8 mouse cellular contexts compared by ENCODE assay signal in the genomic region with DNA sequence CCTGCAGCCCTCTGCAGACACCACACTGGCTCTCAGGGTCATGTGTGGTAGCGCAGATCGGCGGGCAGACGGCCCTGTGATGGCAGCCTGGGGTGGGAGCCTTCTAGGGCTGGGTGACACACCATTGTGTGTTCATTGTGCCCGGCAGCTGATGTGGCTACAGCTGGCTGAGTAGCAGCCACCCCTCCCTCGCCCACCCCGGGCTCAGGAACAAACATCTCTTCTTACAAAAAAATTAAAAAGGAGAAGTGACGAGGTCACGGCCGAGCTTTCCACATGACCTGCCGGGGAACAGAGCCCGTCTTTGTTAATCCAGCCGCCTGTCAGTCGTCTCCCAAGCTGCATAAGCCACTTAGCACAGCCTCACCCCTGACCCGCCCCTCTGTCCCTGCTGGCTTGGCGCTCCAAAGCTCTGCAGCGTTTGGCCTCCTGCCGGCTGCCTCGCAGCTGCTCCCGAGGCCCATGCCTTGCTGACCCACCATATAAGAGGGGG.
DNase-seq lines count a peak whose midpoint lies in the region; ATAC-seq and TF ChIP-seq lines count a peak whose summit lies in the region.

No protein-coding gene starts in this region.

- no peak for ATAC-seq in heart, embryonic 13.5 days (ENCODE audit: extremely low read depth, insufficient number of reproducible peaks, low FRiP score, low TSS enrichment)
- ATAC-seq in kidney, postnatal 0 days (replicated peaks; ENCODE audit: low FRiP score, low read depth) = peak; percentile 26; the same call in 1 of the 2 replicates
- peak; percentile 76 for ATAC-seq in lung, embryonic 15.5 days (ENCODE audit: borderline replicate concordance, extremely low read depth, low FRiP score, low TSS enrichment)
- ATAC-seq in neural tube, embryonic 15.5 days (ENCODE audit: low FRiP score) = no peak

- H3K4me2 ChIP-seq in heart, embryonic 13.5 days = peak overlapping the region; percentile 33
- no peak overlapping the region; the same call in 1 of the 2 replicates for H3K4me2 ChIP-seq in kidney, postnatal 0 days (ENCODE audit: low read length)
- H3K4me2 ChIP-seq in lung, embryonic 15.5 days = peak overlapping the region; percentile 16
- no peak overlapping the region; the same call in 1 of the 2 replicates for H3K4me2 ChIP-seq in neural tube, embryonic 15.5 days

- H3K36me3 ChIP-seq in heart, embryonic 13.5 days = no peaks in the 10 kb centered on the region
- H3K36me3 ChIP-seq in kidney, postnatal 0 days (ENCODE audit: insufficient read depth, low read length) = no peaks in the 10 kb centered on the region
- no peaks in the 10 kb centered on the region for H3K36me3 ChIP-seq in lung, embryonic 15.5 days
- H3K36me3 ChIP-seq in neural tube, embryonic 15.5 days = no peaks in the 10 kb centered on the region

- 10% methylated on average over 20 of the region's 20 CpGs for WGBS in heart, embryonic 13.5 days
- WGBS in kidney, postnatal 0 days = 11% methylated on average over 20 of the region's 20 CpGs
- WGBS in lung, embryonic 15.5 days = 12% methylated on average over 20 of the region's 20 CpGs
- 5% methylated on average over 20 of the region's 20 CpGs for WGBS in neural tube, embryonic 15.5 days

- no peaks in the 10 kb centered on the region for H3K9me3 ChIP-seq in heart, embryonic 13.5 days
- H3K9me3 ChIP-seq in kidney, postnatal 0 days (replicated peaks; ENCODE audit: low read length) = no peaks in the 10 kb centered on the region
- H3K9me3 ChIP-seq in lung, embryonic 15.5 days = no peaks in the 10 kb centered on the region
- H3K9me3 ChIP-seq in neural tube, embryonic 15.5 days (replicated peaks) = no peaks in the 10 kb centered on the region

- peak overlapping the region; percentile 64 for H3K9ac ChIP-seq in heart, embryonic 13.5 days
- 0 out of 2 replicates have a peak overlapping the region, but pooled peaks have one; percentile 42 for H3K9ac ChIP-seq in kidney, postnatal 0 days (ENCODE audit: low read depth, low read length)
- H3K9ac ChIP-seq in lung, embryonic 15.5 days = no peak overlapping the region
- H3K9ac ChIP-seq in neural tube, embryonic 15.5 days (replicated peaks) = no peak overlapping the region

- peaks cover 46% of the 10 kb centered on the region for H3K4me1 ChIP-seq in heart, embryonic 13.5 days
- peaks cover 25% of the 10 kb centered on the region for H3K4me1 ChIP-seq in kidney, postnatal 0 days (replicated peaks; ENCODE audit: insufficient read depth, low read length)
- H3K4me1 ChIP-seq in lung, embryonic 15.5 days = peaks cover 45% of the 10 kb centered on the region
- peaks cover 40% of the 10 kb centered on the region for H3K4me1 ChIP-seq in neural tube, embryonic 15.5 days

- 0 out of 2 replicates have a peak, but pooled peaks have one; percentile 5 for TF ChIP-seq CTCF in kidney, postnatal 0 days (IDR thresholded peaks at IDR 0.05; ENCODE audit: low read depth)

- H3K27me3 ChIP-seq in heart, embryonic 13.5 days (replicated peaks) = no peaks in the 10 kb centered on the region
- no peaks in the 10 kb centered on the region for H3K27me3 ChIP-seq in kidney, postnatal 0 days (ENCODE audit: insufficient read depth, low read length)
- no peaks in the 10 kb centered on the region for H3K27me3 ChIP-seq in lung, embryonic 15.5 days
- H3K27me3 ChIP-seq in neural tube, embryonic 15.5 days (replicated peaks) = no peaks in the 10 kb centered on the region

- intact Hi-C loops in gastrocnemius, postnatal 14 days (cut with DNase I; ENCODE audit: low total_unique reads) = loop anchor here (10.0 kb wide), 1 partner anchor 202 kb away; no protein-coding TSS in a partner anchor

- DNase-seq in gastrocnemius, postnatal 14 days = peak; percentile 74
- DNase-seq in gastrocnemius, adult 18-20 months (ENCODE audit: low spot score) = no peak
- DNase-seq in embryo, embryonic 11 days = peak; percentile 91
- peak; percentile 89 for DNase-seq in kidney, postnatal 0 days (ENCODE audit: low spot score)
- no peak for DNase-seq in c-Kit-positive CD71-positive TER-119-positive erythroid progenitor cells, embryonic 14.5 days (ENCODE audit: low spot score)

- peak overlapping the region; percentile 37 for H3K27ac ChIP-seq in heart, embryonic 13.5 days (replicated peaks)
- H3K27ac ChIP-seq in kidney, postnatal 0 days = no peak overlapping the region
- peak overlapping the region; percentile 71 for H3K27ac ChIP-seq in lung, embryonic 15.5 days
- peak overlapping the region; percentile 10 for H3K27ac ChIP-seq in neural tube, embryonic 15.5 days (replicated peaks)

- H3K4me3 ChIP-seq in heart, embryonic 13.5 days = no peak overlapping the region
- H3K4me3 ChIP-seq in kidney, postnatal 0 days (replicated peaks; ENCODE audit: low read depth, low read length) = no peak overlapping the region
- H3K4me3 ChIP-seq in lung, embryonic 15.5 days = no peak overlapping the region
- no peak overlapping the region for H3K4me3 ChIP-seq in neural tube, embryonic 15.5 days (replicated peaks)

Comparison
In these comparisons a context has a peak if more than half of its experiments do, and no peak if none do; other contexts are left out.
1. DNase-seq: peak in gastrocnemius, postnatal 14 days (single experiment), embryo, embryonic 11 days (single experiment) and kidney, postnatal 0 days (single experiment); none in gastrocnemius, adult 18-20 months (single experiment) and c-Kit-positive CD71-positive TER-119-positive erythroid progenitor cells, embryonic 14.5 days (single experiment).
2. ATAC-seq: peak in kidney, postnatal 0 days (single experiment) and lung, embryonic 15.5 days (single experiment); none in heart, embryonic 13.5 days (single experiment) and neural tube, embryonic 15.5 days (single experiment).
3. H3K4me2 ChIP-seq: peak in heart, embryonic 13.5 days (single experiment) and lung, embryonic 15.5 days (single experiment); none in kidney, postnatal 0 days (single experiment) and neural tube, embryonic 15.5 days (single experiment).
4. H3K9ac ChIP-seq: peak in heart, embryonic 13.5 days (single experiment) and kidney, postnatal 0 days (single experiment); none in lung, embryonic 15.5 days (single experiment) and neural tube, embryonic 15.5 days (single experiment).